Mouse (Mus musculus) brain, embryonic 14.5 days (tissue): ENCODE measurements at regions not wholly inside any gene's neighbourhood (a gene's known extent, or its start where the extent isn't known, plus 50 kb on each side); places are given as distances from the start of the nearest gene placed in this dataset.

Source experiments
- DNase-seq: peaks from one replicate; pipeline ENCODE4 v3.0.0-alpha.2; 2011; ENCODE audit warnings: low read depth
- CTCF ChIP-seq: fragments of 200-500 bp; IDR thresholded peaks from 2 replicates; pipeline ENCODE4 v1.5.1; 2012; ENCODE audit warnings: inconsistent platforms, mild to moderate bottlenecking, moderate library complexity, borderline replicate concordance; ENCODE audit not compliant: insufficient read depth, insufficient read length; ENCODE audit errors: extremely low read depth
- POLR2A ChIP-seq: fragments of 200-500 bp; IDR thresholded peaks from 2 replicates; pipeline ENCODE4 v1.6.1; 2012; ENCODE audit warnings: mild to moderate bottlenecking, inconsistent platforms, borderline replicate concordance; ENCODE audit not compliant: poor library complexity, insufficient read depth, insufficient read length, severe bottlenecking; ENCODE audit errors: extremely low read depth

- TF ChIP-seq CTCF: no peak
Observed at GRCm38 (mm10) chr1:88865436-88865835, 163.4 kb upstream of the Arl4c start.

GRCm38 (mm10) chr1:88866571-88866970 lies 164.6 kb upstream of the Arl4c start:
- no peak for TF ChIP-seq CTCF
- no peak for TF ChIP-seq POLR2A
- no peak for DNase-seq

More at GRCm38 (mm10) chr1:88865436-88865835, 163.4 kb upstream of the Arl4c start:
- no peak for DNase-seq

- TF ChIP-seq POLR2A (no peak), CTCF (no peak)
- DNase-seq: no peak
Observed at GRCm38 (mm10) chr1:88867138-88867537, 165.1 kb upstream of the Arl4c start.

- peak; percentile 58 for DNase-seq
Observed at GRCm38 (mm10) chr1:88869885-88870284, 167.9 kb upstream of the Arl4c start.

GRCm38 (mm10) chr1:88875356-88875755 lies 173.3 kb upstream of the Arl4c start:
- TF ChIP-seq CTCF: no peak
- TF ChIP-seq POLR2A: no peak
- no peak for DNase-seq

More at GRCm38 (mm10) chr1:88869885-88870284, 167.9 kb upstream of the Arl4c start:
- TF ChIP-seq POLR2A (no peak), CTCF (no peak)

GRCm38 (mm10) chr1:88877441-88877840 lies 175.4 kb upstream of the Arl4c start:
- TF ChIP-seq CTCF (no peak), POLR2A (no peak)
- DNase-seq: no peak

GRCm38 (mm10) chr1:88878831-88879230 lies 176.8 kb upstream of the Arl4c start:
- DNase-seq: no peak
- TF ChIP-seq POLR2A: no peak
- TF ChIP-seq CTCF: no peak

GRCm38 (mm10) chr1:88879367-88879766 lies 177.3 kb upstream of the Arl4c start:
- DNase-seq: no peak
- no peak for TF ChIP-seq CTCF
- TF ChIP-seq POLR2A: no peak

GRCm38 (mm10) chr1:88891041-88891440 lies 179.2 kb upstream of the Sh3bp4 start:
- no peak for DNase-seq
- TF ChIP-seq CTCF (no peak), POLR2A (no peak)

- no peak for DNase-seq
- TF ChIP-seq POLR2A: no peak
- TF ChIP-seq CTCF: no peak
Observed at GRCm38 (mm10) chr1:88902426-88902825, 167.8 kb upstream of the Sh3bp4 start.

- no peak for TF ChIP-seq CTCF
- no peak for TF ChIP-seq POLR2A
- no peak for DNase-seq
Observed at GRCm38 (mm10) chr1:88907766-88908463, 162.3 kb upstream of the Sh3bp4 start.

GRCm38 (mm10) chr1:88908683-88909082 lies 161.5 kb upstream of the Sh3bp4 start:
- no peak for DNase-seq
- TF ChIP-seq POLR2A (no peak), CTCF (no peak)

- TF ChIP-seq CTCF: no peak
- TF ChIP-seq POLR2A: no peak
- peak; percentile 12 for DNase-seq
Observed at GRCm38 (mm10) chr1:88909314-88909713, 160.9 kb upstream of the Sh3bp4 start.
